Mouse (Mus musculus) liver, embryonic 13.5 days (tissue): Measurements from ENCODE around the gene Rgs4. TPM values are rescaled to one million over a fixed set of nuclear protein-coding genes. Genes with fewer than 3 reads are reported as not detected.

Experiments
- ATAC-seq: fragments of 200-750 bp; cut with Nextera tagmentation; 2 replicates; pipeline ENCODE4 v1.8.0; 2017; ENCODE audit warnings: low read depth, mild to moderate bottlenecking, moderate number of reproducible peaks, moderate library complexity
- DNase-seq: peaks from one replicate; pipeline ENCODE4 v3.0.0; 2022
- H3K27ac ChIP-seq: fragments of 300-500 bp; sonication (generic); 2 replicates; pipeline ENCODE4 v1.5.1; 2015; ENCODE audit warnings: moderate library complexity, mild to moderate bottlenecking, inconsistent platforms
- H3K27me3 ChIP-seq: fragments of 300-500 bp; sonication (generic); 2 replicates; pipeline ENCODE4 v1.6.1; 2015; ENCODE audit warnings: mild to moderate bottlenecking, inconsistent platforms
- H3K36me3 ChIP-seq: fragments of 300-500 bp; sonication (generic); 2 replicates; pipeline ENCODE4 v1.6.1; 2015; ENCODE audit warnings: mild to moderate bottlenecking, inconsistent platforms
- H3K4me1 ChIP-seq: fragments of 300-500 bp; sonication (generic); replicated peaks from 2 replicates; pipeline ENCODE4 v1.6.1; 2015; ENCODE audit warnings: inconsistent platforms
- H3K4me2 ChIP-seq: fragments of 300-500 bp; sonication (generic); 2 replicates; pipeline ENCODE4 v1.6.1; 2015; ENCODE audit warnings: inconsistent platforms, mild to moderate bottlenecking, moderate library complexity
- H3K4me3 ChIP-seq: fragments of 300-500 bp; sonication (generic); replicated peaks from 2 replicates; pipeline ENCODE4 v1.5.1; 2015; ENCODE audit warnings: mild to moderate bottlenecking, inconsistent platforms
- H3K9ac ChIP-seq: fragments of 300-500 bp; sonication (generic); 2 replicates; pipeline ENCODE4 v1.6.1; 2015; ENCODE audit warnings: mild to moderate bottlenecking, inconsistent platforms
- H3K9me3 ChIP-seq: fragments of 300-500 bp; sonication (generic); replicated peaks from 2 replicates; pipeline ENCODE4 v1.6.1; 2016; ENCODE audit warnings: inconsistent platforms
- WGBS: fragments of 180-500 bp; shearing (Covaris S2); methylation state at CpG from one replicate; pipeline ENCODE4 v1.1.7; 2015; ENCODE audit not compliant: insufficient replicate concordance; 5-methylcytosine and 5-hydroxymethylcytosine counted together
- polyA plus RNA-seq: library from polyadenylated mRNA; unstranded; fragments of >200 nt; fragmentation: Nextera tagmentation; extraction: Ambion mirVana; gene quantifications from 2 replicates; pipeline ENCODE4 v1.2.1, GENCODE M21; 2015

The Rgs4 gene
- polyA plus RNA-seq = 0.21 and 0.41 TPM in 2 replicates

DNA sequence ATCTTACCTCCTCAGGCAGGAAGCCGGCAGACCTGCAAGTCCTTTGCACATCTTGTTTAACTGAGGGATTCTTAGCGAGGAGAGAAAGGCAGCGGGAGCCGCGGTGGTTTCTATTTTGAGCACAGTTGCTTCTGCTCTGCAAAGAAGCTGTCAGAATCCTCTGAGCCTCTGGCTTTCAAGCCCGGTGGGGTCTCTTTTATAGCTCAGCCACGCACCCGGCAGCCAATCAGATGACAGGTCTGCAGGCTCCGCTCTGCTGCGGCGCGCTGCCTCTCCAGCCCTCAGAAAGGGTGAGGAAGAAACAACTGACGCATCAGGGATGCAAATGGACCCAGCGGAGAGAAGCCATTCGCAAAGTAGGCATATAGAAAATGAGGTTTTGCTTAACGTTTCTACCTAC, at the start of gene Rgs4:
Gene Rgs4, minus strand, starts transcription at position 170 of the 400 bp plus-strand sequence.
- 0 out of 2 replicates have a peak within 1 kb of the TSS, but pooled peaks have one; percentile 16 for H3K4me3 ChIP-seq

DNA sequence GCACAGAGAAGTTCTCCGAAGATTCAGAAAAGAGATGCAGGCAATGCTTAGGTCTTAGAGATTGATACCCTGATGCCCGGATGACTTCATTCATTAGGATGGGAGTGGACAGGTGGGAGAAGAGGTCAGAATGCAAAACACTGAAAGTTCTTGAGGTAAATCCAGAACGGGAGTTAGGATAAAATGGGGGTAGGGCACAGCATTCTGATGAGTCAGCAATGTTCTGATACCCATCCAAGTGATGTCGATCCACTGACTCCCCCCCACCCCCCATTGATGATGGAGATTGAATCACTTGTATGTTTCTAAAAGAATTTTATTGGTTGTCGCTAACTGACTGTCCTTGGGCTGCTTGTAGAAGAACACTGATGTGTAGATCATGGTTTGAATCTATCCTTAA, 45.0 kb upstream of the Rgs4 start:
- H3K36me3 ChIP-seq = no peaks in the 10 kb centered on the region
- no peak overlapping the region for H3K4me2 ChIP-seq
- H3K27ac ChIP-seq = no peak overlapping the region
- H3K9ac ChIP-seq = no peak overlapping the region
- 67% methylated on average over 5 of the region's 5 CpGs for WGBS
- DNase-seq (no peak), ATAC-seq (no peak)
- H3K4me1 ChIP-seq = no peaks in the 10 kb centered on the region
- H3K27me3 ChIP-seq = no peaks in the 10 kb centered on the region
- no peak overlapping the region for H3K4me3 ChIP-seq
- H3K9me3 ChIP-seq = no peaks in the 10 kb centered on the region; the same call in 1 of the 2 replicates

More for the DNA sequence above, at the start of gene Rgs4:
- no peak for DNase-seq
- H3K9ac ChIP-seq = no peak within 1 kb of the TSS
- no peak for ATAC-seq
- no peaks in the 10 kb centered on the region for H3K9me3 ChIP-seq
- H3K27me3 ChIP-seq = 0 out of 2 replicates have a peak, but pooled peaks cover 6% of the 10 kb centered on the region
- WGBS = 2% methylated on average over 16 of the region's 16 CpGs
- H3K4me1 ChIP-seq = no peaks in the 10 kb centered on the region
- H3K27ac ChIP-seq = no peak within 1 kb of the TSS
- H3K36me3 ChIP-seq = no peaks in the 10 kb centered on the region
- H3K4me2 ChIP-seq = peak within 1 kb of the TSS; percentile 32

DNA sequence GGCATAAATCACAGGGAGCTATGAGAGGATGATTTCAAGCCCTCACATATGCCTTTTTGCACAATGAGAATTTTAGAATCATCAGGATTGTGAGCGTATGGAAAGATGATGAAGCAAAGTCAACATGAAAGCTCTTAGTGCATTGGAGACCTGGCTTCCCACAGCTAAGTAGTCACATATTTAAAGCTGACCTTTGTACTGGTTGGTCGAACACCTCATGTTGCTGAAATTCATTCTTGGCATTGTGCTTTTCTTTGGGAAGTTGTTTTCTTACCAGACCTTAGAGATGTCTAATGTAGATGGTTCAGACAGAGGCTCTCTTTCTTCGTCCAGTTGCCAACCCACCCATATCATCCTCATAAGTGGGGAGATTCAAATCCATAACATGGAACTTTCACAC, 38.5 kb upstream of the Rgs4 start:
- Histone ChIP-seq H3K9ac (no peak overlapping the region), H3K9me3 (no peaks in the 10 kb centered on the region), H3K4me1 (no peaks in the 10 kb centered on the region), H3K36me3 (no peaks in the 10 kb centered on the region), H3K4me2 (no peak overlapping the region), H3K4me3 (no peak overlapping the region), H3K27me3 (no peaks in the 10 kb centered on the region), H3K27ac (no peak overlapping the region)
- DNase-seq (no peak), ATAC-seq (no peak)
- WGBS = 63% methylated on average over 3 of the region's 3 CpGs

DNA sequence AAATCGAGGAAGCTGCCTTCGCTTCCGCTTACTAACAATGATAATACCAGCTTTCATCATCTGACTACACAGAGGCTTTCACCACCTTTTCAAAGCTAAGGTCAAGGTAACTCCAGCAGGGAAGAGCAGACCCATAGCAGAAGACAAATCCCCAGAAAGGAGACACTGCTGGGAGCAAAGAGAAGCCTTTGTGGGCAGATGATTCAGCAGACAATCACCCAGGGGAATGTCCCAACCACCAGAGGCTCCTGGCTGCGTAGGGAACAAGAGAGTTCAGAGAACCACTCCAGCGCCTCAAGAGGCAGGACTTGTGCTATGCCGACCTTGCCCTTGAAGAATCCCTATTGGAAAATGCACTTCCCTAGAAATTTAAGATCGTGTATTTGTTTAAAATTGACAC, 29.1 kb upstream of the Rgs4 start:
- Histone ChIP-seq H3K9ac (no peak overlapping the region), H3K4me2 (no peak overlapping the region), H3K4me1 (no peaks in the 10 kb centered on the region), H3K36me3 (no peaks in the 10 kb centered on the region), H3K27me3 (no peaks in the 10 kb centered on the region), H3K9me3 (no peaks in the 10 kb centered on the region), H3K27ac (no peak overlapping the region), H3K4me3 (no peak overlapping the region)
- ATAC-seq (no peak), DNase-seq (no peak)
- 56% methylated on average over 7 of the region's 7 CpGs for WGBS

DNA sequence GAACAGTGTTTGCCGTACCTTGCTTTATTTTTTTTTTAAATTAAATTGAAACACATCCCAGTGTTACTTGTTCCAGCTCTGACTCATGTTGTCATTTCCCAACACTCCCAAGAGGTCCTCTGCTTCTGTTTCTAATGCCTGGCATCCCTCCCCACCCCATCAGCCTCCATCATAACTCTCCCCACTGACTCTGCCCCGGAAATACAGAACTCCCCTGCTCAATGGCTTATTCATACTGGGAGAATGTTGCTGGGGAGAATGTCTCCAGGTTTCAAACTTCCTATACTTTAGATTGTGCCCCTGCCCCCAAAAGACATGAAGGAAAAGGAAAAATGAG, 17.1 kb upstream of the Rgs4 start:
- ATAC-seq (no peak), DNase-seq (no peak)
- 53% methylated on average over 2 of the region's 2 CpGs for WGBS
- Histone ChIP-seq H3K4me3 (no peak overlapping the region), H3K4me2 (no peak overlapping the region), H3K4me1 (no peaks in the 10 kb centered on the region), H3K9ac (no peak overlapping the region), H3K27ac (no peak overlapping the region), H3K27me3 (no peaks in the 10 kb centered on the region), H3K9me3 (no peaks in the 10 kb centered on the region), H3K36me3 (no peaks in the 10 kb centered on the region)

DNA sequence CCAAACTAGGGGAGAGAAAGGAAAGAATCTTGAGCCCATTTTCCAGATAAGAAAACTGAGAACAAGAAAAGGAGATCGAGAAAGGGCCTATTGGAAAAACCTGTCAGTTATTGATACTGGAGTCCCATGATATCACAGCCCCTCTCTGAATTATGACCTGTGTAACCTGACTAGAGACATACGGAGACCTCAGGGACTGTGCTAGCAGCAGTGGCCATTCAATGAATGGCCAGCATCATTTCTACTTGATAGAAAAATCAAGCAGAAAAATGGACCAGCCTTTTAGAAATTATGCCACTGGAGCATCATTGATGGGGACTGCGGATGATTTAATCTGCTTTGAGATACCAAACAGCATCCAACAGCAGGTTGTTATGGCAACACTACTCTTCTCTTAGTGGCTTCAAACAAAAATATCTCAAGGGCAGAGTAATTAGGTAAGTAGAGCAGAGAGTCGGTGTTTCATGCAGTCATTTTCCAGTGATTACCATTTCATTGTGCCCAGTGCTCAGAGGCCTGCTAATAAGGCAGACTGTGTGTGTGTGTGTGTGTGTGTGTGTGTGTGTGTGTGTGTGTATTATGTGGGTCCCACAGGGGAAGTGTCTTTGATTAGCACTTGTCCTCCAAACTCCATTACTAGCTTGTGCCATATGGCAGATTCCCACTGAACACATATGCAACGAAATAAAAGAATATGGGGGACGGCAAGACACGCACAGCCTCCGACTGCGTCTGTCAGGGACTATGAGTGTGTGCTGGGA, 16.6 kb upstream of the Rgs4 start:
- Histone ChIP-seq H3K27ac (no peak overlapping the region), H3K4me1 (no peaks in the 10 kb centered on the region), H3K9ac (no peak overlapping the region), H3K9me3 (no peaks in the 10 kb centered on the region), H3K4me3 (no peak overlapping the region), H3K27me3 (no peaks in the 10 kb centered on the region), H3K36me3 (no peaks in the 10 kb centered on the region), H3K4me2 (no peak overlapping the region)
- DNase-seq (no peak), ATAC-seq (no peak)
- 69% methylated on average over 9 of the region's 9 CpGs for WGBS

DNA sequence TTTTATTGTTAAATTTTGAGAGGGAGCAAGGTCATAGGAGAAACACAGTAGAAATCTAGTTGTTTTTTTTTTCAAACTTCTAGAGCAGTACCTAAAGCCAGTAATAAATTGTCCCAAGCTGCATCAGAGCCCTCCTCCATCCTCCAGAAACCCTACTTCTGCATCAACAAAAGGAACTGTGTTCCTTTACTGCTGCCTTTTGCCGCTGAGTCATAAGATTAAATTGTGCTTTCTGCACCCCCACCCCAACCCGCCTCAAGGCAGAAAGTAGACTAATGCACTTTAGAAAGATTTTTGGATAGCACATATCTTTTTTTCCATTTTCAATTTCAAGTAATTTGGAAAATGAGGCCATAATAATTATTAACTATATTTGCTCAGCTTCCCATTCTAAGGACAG, 15.1 kb upstream of the Rgs4 start:
- 66% methylated on average over 2 of the region's 2 CpGs for WGBS

DNA sequence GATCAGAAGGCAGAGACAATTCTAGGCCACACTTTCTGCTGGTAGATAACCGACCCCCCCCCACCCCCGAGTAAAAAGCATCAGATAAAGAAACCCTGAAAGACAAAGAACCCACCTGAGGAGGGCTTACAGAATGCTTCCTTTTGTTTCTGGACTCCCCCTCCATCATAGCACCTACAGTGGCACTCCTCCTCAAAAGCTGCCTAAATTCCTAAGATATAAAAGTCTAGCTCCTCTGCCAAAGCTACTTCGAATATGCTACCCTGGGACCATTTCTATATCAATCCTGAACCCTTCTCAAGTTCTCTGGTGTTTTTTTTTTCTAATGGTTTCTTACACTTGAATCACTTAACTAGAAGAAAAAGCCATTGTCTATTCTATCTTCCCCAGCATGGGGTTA, 9.1 kb upstream of the Rgs4 start:
- H3K27me3 ChIP-seq = no peaks in the 10 kb centered on the region
- H3K36me3 ChIP-seq = no peaks in the 10 kb centered on the region
- WGBS = 42% methylated on average over 2 of the region's 3 CpGs
- no peaks in the 10 kb centered on the region for H3K4me1 ChIP-seq
- H3K9ac ChIP-seq = no peak overlapping the region
- H3K4me2 ChIP-seq = no peak overlapping the region
- no peak for ATAC-seq
- H3K9me3 ChIP-seq = no peaks in the 10 kb centered on the region
- no peak overlapping the region for H3K27ac ChIP-seq
- H3K4me3 ChIP-seq = no peak overlapping the region
- no peak for DNase-seq

More for the DNA sequence above, 15.1 kb upstream of the Rgs4 start:
- DNase-seq (no peak), ATAC-seq (no peak)
- H3K27me3 ChIP-seq = no peaks in the 10 kb centered on the region
- no peaks in the 10 kb centered on the region for H3K36me3 ChIP-seq
- H3K4me3 ChIP-seq = no peak overlapping the region
- H3K4me1 ChIP-seq = no peaks in the 10 kb centered on the region
- H3K9ac ChIP-seq = no peak overlapping the region
- H3K9me3 ChIP-seq = no peaks in the 10 kb centered on the region
- no peak overlapping the region for H3K4me2 ChIP-seq
- H3K27ac ChIP-seq = no peak overlapping the region

DNA sequence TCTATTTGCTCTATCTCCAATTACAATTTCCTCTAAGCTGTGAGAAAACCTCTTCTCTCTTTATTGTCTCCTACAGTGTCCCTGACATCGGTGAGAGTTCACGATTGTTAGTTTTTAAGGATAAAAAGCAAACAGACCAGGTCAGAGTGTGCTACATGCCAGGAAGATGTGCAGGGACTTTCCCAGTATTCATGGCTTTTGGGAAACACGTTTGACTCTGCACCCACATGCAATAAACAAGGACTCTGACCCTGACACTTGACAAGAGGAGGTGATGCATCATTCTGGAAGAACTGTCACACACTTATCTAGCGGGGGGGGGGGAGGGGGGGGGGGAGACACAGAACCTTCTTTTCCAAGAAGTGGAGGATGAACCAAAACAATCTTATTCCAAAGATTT, 5.0 kb upstream of the Rgs4 start:
- Histone ChIP-seq H3K4me1 (no peaks in the 10 kb centered on the region), H3K27ac (no peak overlapping the region)
- no peak for ATAC-seq

DNA sequence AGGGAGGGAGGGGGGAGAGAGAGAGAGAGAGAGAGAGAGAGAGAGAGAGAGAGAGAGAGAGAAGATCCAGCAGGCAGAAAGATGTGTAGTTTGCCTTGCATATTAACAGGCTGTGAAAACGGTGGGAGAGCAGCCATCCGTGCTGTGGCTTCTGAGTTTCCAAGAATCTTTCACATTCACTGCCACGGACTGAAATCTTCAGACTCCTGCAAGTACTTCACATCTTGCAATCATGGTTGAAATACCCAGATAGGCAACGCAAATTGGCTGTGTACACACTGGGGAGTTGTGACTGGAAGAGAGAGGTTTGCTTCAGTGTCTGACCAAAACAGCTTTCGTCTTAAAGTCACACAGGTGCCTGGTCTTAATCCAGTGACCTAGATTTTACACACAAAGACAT, 997 bp upstream of the Rgs4 start:
- H3K9ac ChIP-seq = no peak overlapping the region
- WGBS = 40% methylated on average over 5 of the region's 5 CpGs
- DNase-seq = no peak
- H3K9me3 ChIP-seq = no peaks in the 10 kb centered on the region
- H3K4me1 ChIP-seq = no peaks in the 10 kb centered on the region
- H3K4me2 ChIP-seq = no peak overlapping the region
- no peak for ATAC-seq
- H3K27me3 ChIP-seq = 0 out of 2 replicates have a peak, but pooled peaks cover 6% of the 10 kb centered on the region
- no peak overlapping the region for H3K4me3 ChIP-seq
- H3K36me3 ChIP-seq = no peaks in the 10 kb centered on the region
- no peak overlapping the region for H3K27ac ChIP-seq

More for the DNA sequence above, 5.0 kb upstream of the Rgs4 start:
- no peaks in the 10 kb centered on the region for H3K9me3 ChIP-seq
- no peak for DNase-seq
- H3K9ac ChIP-seq = no peak overlapping the region
- WGBS = 20% methylated on average over 4 of the region's 4 CpGs
- H3K4me3 ChIP-seq = no peak overlapping the region
- no peaks in the 10 kb centered on the region for H3K36me3 ChIP-seq
- H3K4me2 ChIP-seq = no peak overlapping the region
- 0 out of 2 replicates have a peak, but pooled peaks cover 6% of the 10 kb centered on the region for H3K27me3 ChIP-seq

DNA sequence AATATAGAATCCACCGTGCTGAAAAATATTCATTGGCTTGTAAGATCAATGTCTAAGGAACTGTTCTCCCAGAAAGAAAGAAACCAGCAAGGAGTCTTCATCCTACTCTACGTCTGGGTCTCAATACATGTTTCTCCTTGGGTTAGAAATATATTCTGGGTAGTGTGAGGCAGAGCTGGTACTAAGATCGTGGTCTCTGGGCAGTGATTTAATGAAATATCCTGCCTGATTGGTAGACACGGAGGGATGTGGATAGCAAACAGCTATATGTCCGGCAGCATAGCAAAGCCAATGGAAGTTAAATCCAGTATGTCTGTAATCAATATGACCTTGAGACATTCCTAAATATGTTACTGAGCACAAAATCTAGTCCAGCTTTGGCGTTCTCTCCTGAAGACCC, 460 bp upstream of the Rgs4 start:
- peak overlapping the region; percentile 32; the same call in 1 of the 2 replicates for H3K4me2 ChIP-seq
- H3K9me3 ChIP-seq = no peaks in the 10 kb centered on the region
- no peaks in the 10 kb centered on the region for H3K36me3 ChIP-seq
- no peaks in the 10 kb centered on the region for H3K4me1 ChIP-seq
- no peak for DNase-seq
- 38% methylated on average over 6 of the region's 6 CpGs for WGBS
- H3K9ac ChIP-seq = no peak overlapping the region
- H3K27ac ChIP-seq = no peak overlapping the region
- H3K4me3 ChIP-seq = no peak overlapping the region
- H3K27me3 ChIP-seq = 0 out of 2 replicates have a peak, but pooled peaks cover 6% of the 10 kb centered on the region
- no peak for ATAC-seq

DNA sequence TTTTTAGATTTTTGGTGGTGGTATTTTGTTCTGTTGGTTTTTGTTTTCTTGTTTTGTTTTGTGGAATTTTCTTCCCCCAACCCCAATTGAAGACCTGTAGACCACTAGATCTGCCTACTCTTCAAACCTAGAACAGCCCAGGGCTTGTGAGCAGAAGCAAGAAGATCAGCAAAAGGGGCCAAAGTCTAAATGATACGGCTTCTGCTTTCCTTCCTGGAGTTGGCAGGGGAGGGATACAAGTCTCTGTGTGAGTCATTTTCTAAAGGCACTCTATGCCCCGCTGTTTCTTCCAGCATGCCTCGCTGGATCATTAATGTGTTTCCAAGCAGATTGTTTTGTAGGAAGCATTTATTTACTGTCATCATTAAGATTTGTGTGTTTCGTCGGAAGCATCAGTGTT, 6.3 kb downstream of the Rgs4 start:
- WGBS = 75% methylated on average over 5 of the region's 5 CpGs
- H3K9ac ChIP-seq = no peak overlapping the region
- no peaks in the 10 kb centered on the region for H3K9me3 ChIP-seq
- H3K4me1 ChIP-seq = no peaks in the 10 kb centered on the region
- no peak overlapping the region for H3K4me3 ChIP-seq
- no peaks in the 10 kb centered on the region for H3K36me3 ChIP-seq
- DNase-seq = no peak
- H3K27ac ChIP-seq = no peak overlapping the region
- H3K27me3 ChIP-seq = no peaks in the 10 kb centered on the region
- ATAC-seq = no peak
- no peak overlapping the region for H3K4me2 ChIP-seq
